Mouse (Mus musculus) cerebellum, postnatal 25 days (tissue): ENCODE data around the gene Gna13.
A peak's percentile ranks its signal among the peaks of the same experiment; 100 is the strongest.

Experiments
- DNase-seq, 2 experiments: peaks; one replicate each; pipeline ENCODE4 v3.0.0; 2021; ENCODE audit warnings: mixed read lengths in 2 of 2

The Gna13 gene

DNA sequence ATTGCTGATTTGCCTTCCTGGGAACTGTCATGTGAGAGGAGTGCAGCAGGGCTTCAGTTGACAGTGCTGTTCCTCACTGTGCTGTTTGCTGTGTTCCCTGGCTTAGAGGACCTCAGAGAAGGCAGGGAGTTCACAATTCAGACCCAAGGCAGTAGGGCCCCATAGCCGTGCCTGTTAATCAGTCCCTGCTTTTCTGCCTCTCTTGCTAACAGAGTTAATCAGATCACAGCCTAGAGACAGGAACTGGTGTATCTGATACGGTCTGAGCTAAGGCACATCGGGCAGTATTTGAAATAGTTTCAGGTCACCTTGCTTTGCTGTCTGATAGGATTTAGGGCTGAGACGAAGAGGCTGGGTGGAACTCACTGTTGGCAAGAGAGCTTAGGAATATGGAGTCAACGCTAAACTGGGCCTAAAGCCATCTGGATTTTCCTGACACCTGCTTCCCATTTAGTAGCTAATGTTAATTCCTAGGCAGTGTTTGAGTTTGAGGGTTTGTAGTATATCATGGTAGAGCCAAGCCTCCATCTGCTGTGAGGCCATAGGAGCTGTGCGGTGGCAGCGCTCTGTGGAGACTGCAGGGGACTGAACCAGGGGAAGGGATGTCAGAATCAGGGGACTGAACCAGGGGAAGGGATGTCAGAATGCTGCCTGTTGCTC, 14.0 kb downstream of the Gna13 start:
- DNase-seq, result peak; percentile 58 to 65

DNA sequence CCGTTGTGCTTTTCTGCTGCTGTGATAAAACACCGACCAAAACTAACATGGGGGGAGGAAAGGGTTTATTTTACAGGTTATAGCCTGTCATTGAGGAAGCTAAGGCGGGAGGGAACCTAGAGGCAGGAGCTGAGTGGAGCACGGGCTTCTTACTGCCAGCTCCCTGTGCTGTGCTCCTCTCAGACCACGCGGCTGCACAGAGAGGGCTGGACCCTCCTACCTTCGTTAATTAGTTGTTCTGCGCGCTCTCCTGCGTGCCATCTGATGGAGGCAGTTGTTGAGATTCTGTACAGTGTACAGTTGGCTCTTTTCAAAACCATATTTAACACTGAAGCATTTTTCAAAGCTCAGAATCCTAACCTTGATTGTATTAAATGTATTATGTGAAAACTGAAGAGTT, 14.8 kb downstream of the Gna13 start:
- DNase-seq, result no peak

DNA sequence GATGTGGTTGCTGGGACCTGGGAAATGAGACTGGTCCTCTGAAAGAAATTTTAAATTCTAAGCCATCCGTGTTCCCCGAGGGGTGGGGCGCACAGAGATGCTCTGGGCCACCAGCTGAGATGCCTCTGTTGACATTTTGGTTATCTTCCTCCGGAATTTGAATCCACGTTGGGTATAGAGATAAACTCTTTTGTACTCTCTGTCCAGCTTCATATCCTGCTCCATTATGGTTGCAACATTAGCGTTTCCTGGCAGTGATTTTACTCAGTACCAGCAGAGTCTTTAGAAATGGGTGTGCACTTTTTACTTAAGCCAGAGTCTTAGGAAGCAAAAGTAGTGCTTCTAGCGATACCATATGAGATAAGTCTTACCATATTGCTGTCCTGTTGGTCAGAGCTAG, 15.4 kb downstream of the Gna13 start:
- no peak for DNase-seq

DNA sequence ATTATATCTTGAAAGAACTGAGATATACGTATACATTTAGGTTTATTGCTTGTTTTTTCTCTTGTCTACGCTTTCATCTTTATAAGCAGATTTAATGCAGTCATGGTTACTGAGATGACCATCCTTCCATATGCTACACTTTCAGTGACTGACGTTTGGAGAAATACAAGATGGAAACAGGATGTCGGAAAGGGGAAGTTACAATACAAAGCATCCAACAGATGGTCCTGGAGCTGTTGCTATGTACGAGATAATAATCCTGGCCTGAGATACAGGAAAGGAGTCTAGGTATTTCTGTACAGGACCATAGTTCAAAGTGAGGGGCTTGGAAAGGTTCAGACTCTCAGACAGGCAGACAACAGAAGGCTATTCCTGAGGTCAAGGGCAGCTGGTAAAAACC, 18.0 kb downstream of the Gna13 start:
- no peak for DNase-seq

DNA sequence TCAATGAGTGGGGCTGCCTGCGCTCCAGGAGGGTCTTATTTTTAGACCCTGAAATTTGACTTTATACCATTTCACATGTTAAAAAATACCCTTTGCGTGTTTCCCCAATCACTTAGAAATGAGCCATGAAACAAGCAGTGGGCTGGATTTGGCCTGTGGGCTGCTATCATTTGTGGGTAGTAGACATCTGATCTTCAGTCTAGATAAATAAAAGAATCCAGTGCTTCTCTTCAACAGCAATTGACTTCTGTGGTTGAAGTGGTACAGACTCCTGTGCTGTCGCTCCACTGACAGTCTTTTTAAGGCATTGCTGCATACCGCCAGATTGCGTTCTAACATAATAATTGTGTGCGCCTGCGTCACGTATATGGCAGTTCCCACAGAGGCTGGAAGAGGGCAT, 22.7 kb downstream of the Gna13 start:
- DNase-seq, result no peak

DNA sequence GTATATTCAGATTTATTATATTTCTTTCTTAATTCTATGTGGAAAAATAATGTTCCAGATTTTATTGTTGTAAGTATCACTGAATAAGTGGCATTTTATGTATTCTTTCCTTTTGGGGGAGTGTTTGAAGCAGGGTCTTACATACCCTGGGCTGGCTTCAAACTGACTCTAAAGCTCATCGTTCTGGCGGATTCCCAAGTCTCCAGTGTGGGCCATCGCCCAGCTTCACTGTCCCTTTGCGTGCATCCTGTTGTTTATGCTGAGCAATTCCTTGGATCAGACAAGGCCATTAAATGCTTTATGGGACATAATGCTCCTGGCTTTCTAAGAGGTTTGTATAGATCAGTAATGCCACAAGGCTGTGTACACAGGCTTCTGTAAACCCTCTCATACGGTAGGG, 26.4 kb downstream of the Gna13 start:
- peak in 1 of 2 experiments; percentile 56 for DNase-seq

DNA sequence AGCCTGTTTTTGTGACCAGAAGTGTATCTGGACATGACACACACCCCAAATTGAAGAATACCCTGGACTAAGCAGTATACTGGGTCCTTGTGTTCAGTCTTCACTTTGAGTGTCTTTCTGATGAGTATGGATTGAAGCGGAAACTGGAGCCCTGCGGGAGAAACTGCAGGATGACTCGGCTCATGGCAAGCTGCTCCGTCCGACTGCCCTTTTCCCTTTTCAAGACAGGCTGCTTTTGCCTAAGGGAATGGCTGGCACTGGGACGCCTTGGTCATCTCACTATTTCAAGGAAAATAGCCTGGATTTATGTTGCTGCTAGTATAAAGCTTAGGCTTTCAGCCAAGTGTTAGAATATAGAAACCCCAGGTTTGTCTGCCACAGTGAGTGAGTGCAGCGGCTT, 28.6 kb downstream of the Gna13 start:
- peak in 1 of 2 experiments; percentile 45 for DNase-seq

DNA sequence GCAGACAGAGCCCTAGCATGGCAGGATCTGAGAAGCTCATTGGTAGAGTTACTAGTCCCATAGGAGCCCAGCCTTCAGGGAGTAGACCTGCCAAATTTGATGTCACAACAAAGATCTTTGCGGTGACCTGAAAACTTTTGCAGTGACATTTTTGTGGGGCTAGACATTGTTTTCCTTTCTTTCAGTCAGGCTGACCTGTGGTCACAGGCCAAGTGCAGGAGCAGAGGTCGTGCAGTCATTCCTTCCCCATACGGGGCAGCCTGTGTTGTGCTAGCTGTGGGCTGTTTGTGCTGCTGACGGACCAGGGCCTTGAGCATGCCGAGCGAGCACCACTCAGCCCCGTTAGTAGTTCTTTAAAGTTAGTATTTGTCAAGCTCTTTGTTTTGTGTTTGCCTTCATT, 29.1 kb downstream of the Gna13 start:
- no peak for DNase-seq

DNA sequence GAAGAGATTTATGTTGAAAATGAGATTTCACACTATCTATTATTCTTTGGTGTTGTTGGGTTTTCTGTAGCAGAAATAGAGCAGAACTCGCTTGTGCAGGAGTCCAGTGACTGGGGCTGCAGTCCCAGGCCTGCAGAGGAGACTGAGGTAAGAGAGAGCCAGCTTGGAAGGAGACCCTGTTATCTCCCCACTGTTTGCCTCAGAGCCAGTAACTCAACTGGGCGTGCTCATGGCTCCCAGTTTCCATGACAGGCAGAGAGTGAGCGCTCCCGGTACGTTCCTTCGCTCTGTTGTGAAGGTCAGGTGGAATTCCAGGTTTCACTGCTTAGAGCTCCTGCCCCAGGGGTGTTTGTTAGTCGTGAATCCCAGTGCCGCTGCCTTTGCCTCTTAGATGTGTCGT, 30.0 kb downstream of the Gna13 start:
- no peak for DNase-seq

DNA sequence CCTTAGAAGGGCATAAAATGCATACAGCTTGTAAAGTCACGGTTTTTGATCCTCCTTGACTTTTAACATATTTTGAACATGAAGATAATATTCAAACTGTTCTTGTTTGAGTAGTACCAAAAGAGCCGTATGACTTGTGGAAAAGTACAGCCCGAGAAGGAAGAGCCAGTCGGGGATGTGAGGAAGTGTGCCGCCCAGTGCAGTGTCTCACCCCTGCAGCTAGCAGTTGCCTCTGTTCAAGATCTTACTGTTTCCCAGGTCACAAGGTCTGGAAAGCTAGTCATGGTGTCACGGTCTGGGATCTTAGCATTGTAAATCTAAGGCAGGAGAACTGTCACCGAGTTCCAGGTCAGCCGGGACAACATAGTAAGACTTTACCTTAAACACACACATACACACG, 32.1 kb downstream of the Gna13 start:
- no peak for DNase-seq

DNA sequence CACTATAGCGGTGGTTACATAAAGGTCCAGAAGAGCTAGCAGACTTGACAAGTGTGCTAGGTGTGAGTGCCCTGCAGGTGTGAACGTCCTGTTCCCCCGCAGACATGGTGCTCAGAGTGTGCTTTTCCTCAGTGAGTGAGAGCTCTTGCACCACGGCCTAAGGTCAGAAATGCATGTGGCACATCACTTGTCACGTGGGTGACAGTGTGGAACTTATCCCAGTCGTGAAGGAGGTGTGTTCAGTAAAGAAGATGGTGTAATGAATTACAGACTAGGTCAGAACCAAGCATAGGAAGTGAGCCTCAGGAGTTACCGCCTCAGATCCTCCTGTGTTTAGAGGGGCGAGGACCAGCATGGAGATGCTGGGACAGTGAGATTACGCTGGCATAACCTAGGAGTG, 32.7 kb downstream of the Gna13 start:
- no peak for DNase-seq

DNA sequence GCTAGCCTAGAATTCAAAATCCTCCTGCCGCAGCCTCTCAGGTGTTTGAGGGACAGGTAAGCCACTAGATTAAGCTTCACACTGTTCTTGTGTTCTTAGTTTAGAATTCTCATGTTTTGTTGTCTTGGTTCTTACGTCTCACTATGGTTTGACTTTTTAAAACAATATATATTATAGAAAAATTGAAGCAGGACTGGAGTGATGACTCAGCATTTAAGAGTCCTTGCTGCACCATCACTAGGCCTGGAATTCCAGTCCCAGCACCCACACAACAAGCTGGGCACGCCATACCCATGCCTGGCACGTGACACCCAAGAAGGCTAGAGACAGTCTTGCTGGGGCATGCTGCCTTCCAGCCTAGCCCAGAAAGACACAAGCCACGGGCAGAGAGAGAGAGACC, 43.8 kb downstream of the Gna13 start:
- no peak for DNase-seq

DNA sequence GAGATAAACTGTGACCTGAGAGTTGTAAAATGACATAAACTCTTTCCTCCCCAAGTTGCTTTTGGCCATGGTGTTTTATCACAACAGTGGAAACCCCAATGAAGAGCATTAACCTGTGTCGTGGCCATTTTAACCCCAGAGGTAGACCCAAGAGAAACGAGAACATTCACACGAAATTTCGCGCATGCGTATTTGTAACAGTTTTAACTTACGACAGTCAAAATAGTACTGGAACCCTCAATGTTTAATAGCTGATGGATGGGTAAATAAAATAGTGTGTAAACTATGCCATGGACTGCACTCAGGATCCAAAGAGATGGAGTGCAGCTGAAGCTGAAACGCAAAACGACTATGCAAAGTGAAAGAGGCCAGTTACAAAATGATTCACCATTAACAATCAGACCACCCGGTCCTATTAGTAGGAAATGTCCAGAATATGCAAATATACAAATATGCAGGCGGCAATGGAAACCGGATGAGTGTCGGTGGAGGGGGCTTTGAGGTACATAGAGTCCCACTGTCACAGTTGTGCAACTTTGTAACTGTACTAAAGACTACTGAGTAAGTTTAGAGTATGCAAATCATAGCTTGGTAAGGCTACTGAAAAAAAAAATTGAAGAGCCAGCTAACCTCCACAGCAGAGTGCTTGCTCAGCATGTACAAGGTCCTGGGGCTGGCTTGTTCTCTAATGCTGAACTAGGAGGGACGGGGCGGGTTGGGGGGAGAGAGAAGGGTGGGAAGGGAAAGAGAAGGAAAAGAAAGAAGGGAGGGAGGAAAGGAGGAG, 47.8 kb downstream of the Gna13 start:
- DNase-seq, result no peak

DNA sequence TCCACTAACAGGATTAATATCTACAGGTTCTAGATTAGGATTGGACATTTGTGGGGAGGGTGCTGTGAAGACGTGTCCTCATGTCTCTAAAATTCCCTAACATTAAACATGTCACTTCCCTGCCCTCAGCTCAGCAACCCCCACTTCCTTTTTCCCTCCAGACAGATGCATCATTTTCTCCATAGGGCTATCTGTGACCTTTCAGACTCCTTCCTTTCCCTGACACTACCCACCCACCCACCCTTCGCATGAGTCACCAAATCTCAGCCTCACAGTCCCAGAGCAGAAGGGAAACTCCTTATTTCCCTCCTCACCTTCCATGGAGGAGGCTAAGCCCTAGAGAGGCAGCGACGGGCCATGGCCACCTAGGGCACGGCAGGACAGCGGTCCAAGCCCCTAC, 51.0 kb downstream of the Gna13 start, which contains the start of gene 9930022D16Rik:
TSS of gene 9930022D16Rik (plus strand) at position 301 of the 400 bp plus-strand sequence.
- DNase-seq, result no peak

DNA sequence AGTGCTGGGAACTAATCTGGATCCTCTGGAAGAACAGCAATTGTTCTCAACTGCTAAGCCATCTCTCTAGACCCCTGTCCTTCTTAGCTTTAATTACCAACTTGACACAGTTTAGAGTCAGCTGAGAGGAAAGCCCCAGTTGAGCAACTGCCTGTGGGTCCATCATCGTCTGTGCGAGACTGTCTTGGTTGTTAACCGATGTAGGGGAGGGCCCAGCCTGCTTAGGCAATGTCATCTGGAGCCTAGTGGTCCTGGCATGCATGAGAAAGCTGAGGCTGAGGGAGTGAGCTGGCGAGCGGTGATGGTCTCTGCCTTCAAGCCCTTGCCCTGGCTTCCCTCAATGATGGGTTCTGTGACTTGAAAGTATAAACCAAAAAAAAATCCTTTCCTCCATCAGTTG, 52.2 kb downstream of the Gna13 start:
- no peak for DNase-seq

DNA sequence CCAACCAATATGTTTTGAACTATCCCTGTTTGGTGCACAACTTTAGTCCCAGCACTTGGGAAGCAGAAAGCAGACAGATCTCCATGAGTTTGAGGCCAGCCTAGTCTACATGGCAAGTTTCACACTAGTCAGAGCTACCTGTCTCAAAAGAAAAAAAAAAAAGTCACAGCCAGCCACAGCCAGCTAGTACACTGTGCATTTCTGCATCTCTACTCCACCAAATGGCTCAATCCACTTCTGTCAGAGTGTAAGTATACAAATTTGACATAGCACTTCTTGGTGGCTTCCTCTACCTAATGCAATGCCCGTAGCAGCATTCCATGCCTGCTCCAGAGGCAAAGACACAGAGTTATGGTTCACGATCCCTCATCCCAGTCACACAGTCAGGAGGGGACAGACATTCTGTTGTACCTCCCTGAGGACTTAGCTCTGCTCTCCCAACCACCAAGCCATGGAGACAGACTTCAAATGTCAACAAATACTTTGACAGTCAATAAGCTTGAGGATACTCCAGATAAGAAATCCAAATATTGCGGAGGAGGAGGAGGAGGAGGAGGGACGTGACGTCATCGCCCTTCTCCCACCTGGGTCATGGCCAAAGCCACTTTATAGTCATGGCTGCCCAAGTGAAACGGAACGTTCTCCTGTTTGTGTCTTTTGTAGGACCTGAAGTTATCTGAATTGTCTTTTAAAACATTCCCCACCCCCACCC, 54.2 kb downstream of the Gna13 start:
- DNase-seq, result no peak

DNA sequence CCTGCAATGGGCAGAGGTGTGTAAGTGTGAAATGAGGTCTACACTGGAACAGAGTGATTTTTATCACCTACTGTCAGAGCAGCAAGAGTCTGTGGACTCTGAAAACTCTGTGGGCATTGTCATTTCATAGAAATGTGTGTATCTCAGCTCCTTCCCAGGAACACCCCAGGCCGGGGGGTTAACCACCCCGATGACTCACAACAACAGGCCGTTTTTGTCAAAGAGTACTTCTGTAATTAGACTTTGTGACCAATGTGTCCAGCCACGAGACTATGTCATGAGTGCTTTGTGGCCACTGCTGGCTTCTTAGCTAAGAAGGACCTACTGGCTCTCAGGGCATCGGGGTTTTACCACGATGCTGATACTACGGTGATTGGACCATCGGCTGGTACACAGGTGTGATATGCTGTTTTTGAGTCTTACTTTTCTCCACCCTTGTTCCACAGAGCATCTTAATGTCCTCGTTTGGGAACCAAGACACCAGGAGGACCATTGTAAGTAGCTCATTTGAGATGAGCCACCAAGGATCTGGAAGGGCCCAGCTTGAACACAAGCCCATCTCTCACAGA, 54.9 kb downstream of the Gna13 start:
- no peak for DNase-seq

DNA sequence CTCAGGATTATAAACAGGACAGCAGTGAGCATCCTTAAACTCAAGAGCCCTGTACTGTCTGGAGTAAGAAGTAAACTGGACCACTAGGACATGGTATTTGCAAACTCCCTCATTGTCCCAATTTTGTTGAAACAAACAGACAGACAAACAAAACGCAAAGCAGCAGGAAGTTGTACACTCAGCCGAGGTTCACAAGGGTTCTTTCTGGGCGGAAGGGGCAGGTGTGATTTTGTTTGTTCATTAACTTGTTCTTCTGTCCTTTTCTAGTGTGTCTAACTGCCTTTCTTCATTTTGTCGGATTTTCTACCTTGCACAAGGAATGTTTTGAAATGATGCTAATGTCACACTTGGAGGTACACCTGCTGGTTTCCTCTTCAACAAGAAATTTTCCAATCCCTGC, 56.8 kb downstream of the Gna13 start:
- no peak for DNase-seq

DNA sequence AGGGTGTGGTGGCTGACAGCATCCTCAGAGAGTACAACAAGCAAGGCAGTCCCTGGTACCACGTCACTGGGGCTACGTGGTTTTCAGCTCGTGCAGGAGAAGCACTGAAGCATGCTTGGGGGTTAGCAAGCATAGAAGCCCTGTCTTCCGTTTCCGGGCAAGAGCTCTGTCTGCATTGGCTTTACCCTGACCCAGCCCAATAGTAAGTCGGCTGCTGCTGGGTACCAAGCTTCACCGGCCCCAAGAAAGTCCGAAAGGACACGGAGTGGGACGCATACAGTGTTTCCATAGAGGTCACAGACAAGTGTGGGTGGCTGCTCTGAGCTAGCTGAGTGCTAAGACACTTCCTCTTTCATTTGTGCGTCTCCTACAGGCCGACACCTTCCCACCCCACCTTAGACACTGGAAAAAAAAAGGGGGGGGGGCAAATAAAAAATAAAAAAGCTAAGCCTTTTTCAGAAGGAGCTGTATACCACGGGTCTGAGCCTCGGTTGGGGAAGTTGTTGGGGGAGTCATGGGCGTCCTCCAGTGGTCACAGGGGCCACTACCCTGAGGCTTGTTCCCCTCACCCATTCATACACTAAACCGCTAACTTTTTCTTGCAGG, 57.4 kb downstream of the Gna13 start:
- no peak for DNase-seq

DNA sequence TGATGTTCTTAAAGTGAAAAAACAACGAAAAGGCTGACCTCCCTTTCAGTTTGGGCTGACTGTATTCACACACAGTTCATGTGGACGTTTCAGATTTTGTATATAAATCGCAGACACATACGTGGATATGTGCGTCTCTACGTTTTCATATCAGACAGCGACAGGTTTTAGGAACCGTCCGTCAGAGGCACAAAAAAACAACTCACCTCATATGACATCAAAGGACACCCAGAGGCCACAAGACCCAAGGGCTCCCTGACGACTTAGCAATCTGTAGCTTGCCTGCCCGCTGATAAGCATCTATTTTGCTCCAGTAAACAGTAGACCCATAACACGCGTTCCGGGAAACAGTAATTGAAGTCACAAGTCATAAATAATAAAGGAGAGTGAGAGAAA, 57.9 kb downstream of the Gna13 start:
- no peak for DNase-seq

DNA sequence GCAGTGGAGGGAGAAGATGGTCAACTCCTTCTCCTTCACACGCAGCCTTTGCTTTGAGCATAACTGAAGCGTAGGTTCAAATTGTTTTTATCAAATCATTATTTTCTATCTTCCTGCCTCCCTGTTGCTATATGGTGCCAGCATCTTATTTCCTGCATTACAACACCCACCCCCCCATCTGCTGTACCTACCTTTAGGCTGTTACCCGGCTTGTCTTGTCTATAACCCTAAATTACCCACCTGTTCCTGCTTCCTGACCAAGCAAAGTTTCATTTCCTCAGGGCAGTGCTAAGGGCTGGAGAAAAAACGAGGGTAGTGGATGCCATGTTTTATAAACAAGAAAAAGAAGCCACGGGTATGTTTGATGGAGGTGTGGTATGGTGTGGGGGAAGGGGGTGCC, 58.6 kb downstream of the Gna13 start:
- no peak for DNase-seq

DNA sequence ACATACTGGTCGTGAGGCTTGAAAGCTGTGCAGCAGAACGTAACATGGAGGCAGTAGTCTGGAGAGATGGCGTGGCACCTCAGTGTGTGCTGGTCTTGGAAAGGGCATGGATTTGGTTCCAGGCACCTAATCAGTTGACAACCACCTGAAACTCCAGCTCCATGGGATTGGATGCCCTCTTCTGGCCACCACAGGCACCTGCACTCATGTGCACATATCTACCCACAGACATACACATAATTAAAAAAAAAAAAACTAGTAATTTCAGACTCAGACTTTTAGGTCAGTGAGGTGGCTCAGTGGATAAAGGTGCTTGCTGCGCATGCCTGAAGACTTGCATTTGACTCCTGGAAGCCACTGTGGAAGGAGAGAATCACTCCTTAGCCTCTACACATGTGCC, 59.6 kb downstream of the Gna13 start:
- DNase-seq, result no peak

DNA sequence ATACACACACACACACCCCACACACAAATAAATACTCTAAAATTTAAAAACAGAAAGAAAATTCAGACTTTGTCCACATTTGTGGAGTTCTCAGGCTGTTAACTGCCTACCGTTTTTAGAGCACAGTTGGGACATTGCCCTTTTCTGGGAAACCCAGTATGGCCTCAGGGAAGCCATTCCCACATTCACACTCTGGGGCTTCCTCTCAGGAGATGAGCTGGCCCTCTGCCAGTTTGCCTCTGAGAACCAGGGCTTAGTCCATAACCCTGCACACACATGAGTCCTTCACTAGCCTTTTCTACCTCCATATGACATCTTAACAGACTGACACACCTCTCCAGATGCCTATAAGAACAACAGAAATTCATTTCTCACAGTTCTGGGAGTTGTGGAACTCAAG, 60.7 kb downstream of the Gna13 start:
- peak in 1 of 2 experiments; percentile 41 for DNase-seq
